Comparison of ENCODE assay signal across 8 mouse cellular contexts in genomic region chr2:156904976-156905717, GRCm38 (mm10). TPM values are rescaled to one million over a fixed set of nuclear protein-coding genes. Genes with fewer than 3 reads are reported as not detected.
A peak's percentile ranks its signal among the peaks of the same experiment; 100 is the strongest.
DNase-seq lines count a peak whose midpoint lies in the region; ATAC-seq and TF ChIP-seq lines count a peak whose summit lies in the region.

No protein-coding gene starts in this region.

- intact Hi-C loops in heart, postnatal 14 days (cut with DNase I) = loop anchor here (2.0 to 5.0 kb wide), 3 partner anchors 92 to 190 kb away; no protein-coding TSS in a partner anchor
- intact Hi-C loops in left cerebral cortex, adult 2 months (cut with DNase I) = loop anchor here (1.0 to 2.0 kb wide), 2 partner anchors 91 to 190 kb away; no protein-coding TSS in a partner anchor

- H3K4me1 ChIP-seq in hindbrain, embryonic 10.5 days (replicated peaks) = no peaks in the 10 kb centered on the region
- H3K4me1 ChIP-seq in hindbrain, embryonic 12.5 days = no peaks in the 10 kb centered on the region

- H3K27me3 ChIP-seq in hindbrain, embryonic 10.5 days (ENCODE audit: insufficient read depth, poor library complexity, severe bottlenecking) = no peaks in the 10 kb centered on the region
- no peaks in the 10 kb centered on the region for H3K27me3 ChIP-seq in hindbrain, embryonic 12.5 days

- 26% methylated on average over 6 of the region's 6 CpGs for WGBS in hindbrain, embryonic 10.5 days
- 26% methylated on average over 6 of the region's 6 CpGs for WGBS in hindbrain, embryonic 12.5 days

- peak; percentile 60 for DNase-seq in hindbrain, embryonic 10.5 days (ENCODE audit: low spot score)
- peak; percentile 89 for DNase-seq in NIH3T3 (ENCODE audit: low read depth)
- peak; percentile 73 for DNase-seq in embryo, embryonic 10 days (ENCODE audit: low spot score)
- DNase-seq in heart, postnatal 14 days = peak; percentile 64 to 76
- DNase-seq in left cerebral cortex, adult 2 months (ENCODE audit: extremely low spot score in 1 of 2, low spot score in 2 of 2) = peak; percentile 59 to 75
- peak; percentile 56 for DNase-seq in retina, adult 2 months (ENCODE audit: low read depth, low spot score)

- peak; percentile 76 for TF ChIP-seq CTCF in left cerebral cortex, adult 2 months (IDR thresholded peaks at IDR 0.05)

- no peak overlapping the region for H3K4me3 ChIP-seq in hindbrain, embryonic 10.5 days
- H3K4me3 ChIP-seq in hindbrain, embryonic 12.5 days = no peak overlapping the region
- H3K4me3 ChIP-seq in left cerebral cortex, adult 2 months = no peak overlapping the region

- ATAC-seq in hindbrain, embryonic 12.5 days (ENCODE audit: low FRiP score) = no peak
- no peak for ATAC-seq in erythroid progenitor cell, adult 5-6 weeks (replicated peaks; ENCODE audit: low FRiP score, poor library complexity, severe bottlenecking)

- H3K4me2 ChIP-seq in hindbrain, embryonic 12.5 days (replicated peaks) = no peak overlapping the region

- H3K36me3 ChIP-seq in hindbrain, embryonic 10.5 days = no peaks in the 10 kb centered on the region
- no peaks in the 10 kb centered on the region for H3K36me3 ChIP-seq in hindbrain, embryonic 12.5 days

- no peaks in the 10 kb centered on the region for H3K9me3 ChIP-seq in hindbrain, embryonic 10.5 days
- H3K9me3 ChIP-seq in hindbrain, embryonic 12.5 days (replicated peaks) = no peaks in the 10 kb centered on the region

- H3K9ac ChIP-seq in hindbrain, embryonic 12.5 days = no peak overlapping the region

- no peak overlapping the region for H3K27ac ChIP-seq in hindbrain, embryonic 10.5 days
- H3K27ac ChIP-seq in hindbrain, embryonic 12.5 days = no peak overlapping the region
- H3K27ac ChIP-seq in left cerebral cortex, adult 2 months = peak overlapping the region; percentile 32

RNA-seq across cellular contexts. Expression of gene Sla2, which starts 18.2 kb away (rescaled TPM):
- 0.37 and 0.90 TPM in 2 replicates for polyA plus RNA-seq in hindbrain, embryonic 10.5 days (2016; fragmentation: Nextera tagmentation; extraction: Ambion mirVana)
- polyA plus RNA-seq in hindbrain, embryonic 12.5 days (2016; fragmentation: Nextera tagmentation; extraction: Ambion mirVana) = 0.23 and 0.34 TPM in 2 replicates
- 1 to 10 TPM in 1 of 2 experiments, under 1 TPM in 1; 0.10 to 1.3 TPM for total RNA-seq in heart, postnatal 14 days (2021)
- total RNA-seq in left cerebral cortex, adult 2 months (2021) = under 1 TPM; 0.41 to 0.51 TPM
- total RNA-seq in erythroid progenitor cell, adult 5-6 weeks (2015; ENCODE audit: low replicate concordance) = 0.72 TPM in 1 of 2 replicates, not detected in the other
- 0.26 and 0.68 TPM in 2 replicates for total RNA-seq in erythroid progenitor cell, adult 5-6 weeks (2017; ENCODE audit: low replicate concordance)

RNA-seq across cellular contexts. Expression of gene Rab5if, which starts 42.2 kb away (rescaled TPM):
- polyA plus RNA-seq in hindbrain, embryonic 10.5 days (2016; fragmentation: Nextera tagmentation; extraction: Ambion mirVana) = 184 and 188 TPM in 2 replicates
- 170 and 175 TPM in 2 replicates for polyA plus RNA-seq in hindbrain, embryonic 12.5 days (2016; fragmentation: Nextera tagmentation; extraction: Ambion mirVana)
- total RNA-seq in heart, postnatal 14 days (2021) = 100 to 1,000 TPM; 119 to 128 TPM
- total RNA-seq in left cerebral cortex, adult 2 months (2021) = 10 to 100 TPM; 87.1 to 94.4 TPM
- total RNA-seq in erythroid progenitor cell, adult 5-6 weeks (2015; ENCODE audit: low replicate concordance) = 62.7 and 85.9 TPM in 2 replicates
- 28.8 and 48.1 TPM in 2 replicates for total RNA-seq in erythroid progenitor cell, adult 5-6 weeks (2017; ENCODE audit: low replicate concordance)

RNA-seq across cellular contexts. Expression of gene 4930518I15Rik, which starts 47.4 kb away (rescaled TPM):
- 8.1 and 9.4 TPM in 2 replicates for polyA plus RNA-seq in hindbrain, embryonic 10.5 days (2016; fragmentation: Nextera tagmentation; extraction: Ambion mirVana)
- polyA plus RNA-seq in hindbrain, embryonic 12.5 days (2016; fragmentation: Nextera tagmentation; extraction: Ambion mirVana) = 10.0 and 10.7 TPM in 2 replicates
- total RNA-seq in heart, postnatal 14 days (2021) = 1 to 10 TPM; 1.5 to 1.6 TPM
- total RNA-seq in left cerebral cortex, adult 2 months (2021) = 1 to 10 TPM; 2.8 TPM
- total RNA-seq in erythroid progenitor cell, adult 5-6 weeks (2015; ENCODE audit: low replicate concordance) = 3.2 TPM in 1 of 2 replicates, not detected in the other
- total RNA-seq in erythroid progenitor cell, adult 5-6 weeks (2017; ENCODE audit: low replicate concordance) = 3.9 and 4.0 TPM in 2 replicates
